Comparison of ENCODE assay signal across 14 mouse cellular contexts in genomic region chr11:112464386-112464785, GRCm38 (mm10).
"Had no signal": no experiment of that assay in that cellular context is flagged by ENCODE, and none has a peak within 500 bp of the region (broad histone marks: within the 10 kb centered on the region; RNA-seq: fewer than 3 reads in every experiment).

No protein-coding gene starts in this region.

- H3K27me3 ChIP-seq: liver, embryonic 13.5 days; midbrain, embryonic 15.5 days; neural tube, embryonic 13.5 days had no signal

- H3K36me3 ChIP-seq: liver, embryonic 13.5 days; midbrain, embryonic 15.5 days; neural tube, embryonic 13.5 days had no signal

- H3K9me3 ChIP-seq: liver, embryonic 13.5 days; midbrain, embryonic 15.5 days; neural tube, embryonic 13.5 days had no signal

- H3K4me1 ChIP-seq: liver, embryonic 13.5 days; midbrain, embryonic 15.5 days; neural tube, embryonic 13.5 days had no signal

- H3K4me2 ChIP-seq: liver, embryonic 13.5 days; midbrain, embryonic 11.5 days; midbrain, embryonic 15.5 days; neural tube, embryonic 13.5 days had no signal

- ATAC-seq: midbrain, embryonic 15.5 days had no signal

- H3K27ac ChIP-seq: liver, embryonic 13.5 days; macrophage; midbrain, embryonic 15.5 days; neural tube, embryonic 13.5 days had no signal

- H3K9ac ChIP-seq: liver, embryonic 13.5 days; midbrain, embryonic 15.5 days; neural tube, embryonic 13.5 days had no signal

- DNase-seq: kidney, adult 18-20 months; kidney, adult 9 months; kidney, postnatal 14 days; kidney, postnatal 4 days; liver, embryonic 13.5 days; lung, adult 2 months; lung, postnatal 14 days; thymus, adult 18-20 months; thymus, postnatal 36 days had no signal

- H3K4me3 ChIP-seq: liver, embryonic 13.5 days; midbrain, embryonic 15.5 days; myocyte; neural tube, embryonic 13.5 days had no signal
